Mouse (Mus musculus): ENCODE measurements around the gene Sh3bp2.
"Not testable (repeated sequence)": the region's sequence is repeated elsewhere in the genome, so short reads cannot be mapped to it uniquely, and the experiment has no call there.

Sh3bp2 gene

GRCm38 (mm10) chr5:34527352-34527751 is 1.7 kb downstream of the Sh3bp2 start:
- no peak for DNase-seq

- no peak for DNase-seq
These were observed 3.1 kb downstream of the Sh3bp2 start for GRCm38 (mm10) chr5:34528724-34529123.

- DNase-seq: no peak
These were observed 4.5 kb downstream of the Sh3bp2 start for GRCm38 (mm10) chr5:34530116-34530515.

- DNase-seq: no peak
These were observed 5.0 kb downstream of the Sh3bp2 start for GRCm38 (mm10) chr5:34530687-34531086.

GRCm38 (mm10) chr5:34533066-34533465 is 7.4 kb downstream of the Sh3bp2 start:
- no peak for DNase-seq

- no peak for DNase-seq
These were observed 8.2 kb downstream of the Sh3bp2 start for GRCm38 (mm10) chr5:34533820-34534219.

GRCm38 (mm10) chr5:34534776-34535581 is 9.3 kb downstream of the Sh3bp2 start:
- no peak for DNase-seq

GRCm38 (mm10) chr5:34535831-34536230 is 10.2 kb downstream of the Sh3bp2 start:
- DNase-seq: no peak

- no peak for DNase-seq
These were observed 12.4 kb downstream of the Sh3bp2 start for GRCm38 (mm10) chr5:34538079-34538478.

- DNase-seq: no peak
These were observed 12.9 kb downstream of the Sh3bp2 start for GRCm38 (mm10) chr5:34538527-34538926.

GRCm38 (mm10) chr5:34539121-34539520 is 13.5 kb downstream of the Sh3bp2 start:
- DNase-seq: no peak

- no peak for DNase-seq
These were observed 16.5 kb downstream of the Sh3bp2 start for GRCm38 (mm10) chr5:34542166-34542565.

GRCm38 (mm10) chr5:34543114-34543513 is 17.5 kb downstream of the Sh3bp2 start:
- DNase-seq: no peak

GRCm38 (mm10) chr5:34547410-34547809 is 21.8 kb downstream of the Sh3bp2 start:
- DNase-seq: no peak

GRCm38 (mm10) chr5:34549135-34549482 is 23.5 kb downstream of the Sh3bp2 start:
- DNase-seq: no peak

- DNase-seq: peak; percentile 19
These were observed 24.0 kb downstream of the Sh3bp2 start for GRCm38 (mm10) chr5:34549483-34550221.

GRCm38 (mm10) chr5:34550251-34550650 is 24.6 kb downstream of the Sh3bp2 start:
- DNase-seq: no peak

GRCm38 (mm10) chr5:34551821-34552220 is 26.2 kb downstream of the Sh3bp2 start:
- no peak for DNase-seq

- no peak for DNase-seq
These were observed 38.2 kb downstream of the Sh3bp2 start for GRCm38 (mm10) chr5:34563854-34564253.

GRCm38 (mm10) chr5:34564291-34564690 is 38.7 kb downstream of the Sh3bp2 start:
- DNase-seq: no peak

- no peak for DNase-seq
These were observed 40.1 kb downstream of the Sh3bp2 start for GRCm38 (mm10) chr5:34565545-34566283.

GRCm38 (mm10) chr5:34571551-34571950 is 45.9 kb downstream of the Sh3bp2 start:
- DNase-seq: no peak

- not testable (repeated sequence) for DNase-seq
These were observed 46.9 kb downstream of the Sh3bp2 start for GRCm38 (mm10) chr5:34572568-34572967.

Data from cerebellum, adult 11 months (tissue).